Mouse (Mus musculus): ENCODE data around the gene Klhdc7a. TPM values are rescaled to one million over a fixed set of nuclear protein-coding genes. Genes with fewer than 3 reads are reported as not detected.

The Klhdc7a gene
- polyA plus RNA-seq, 1 experiment from 2014 or later: 0.98 TPM

DNA sequence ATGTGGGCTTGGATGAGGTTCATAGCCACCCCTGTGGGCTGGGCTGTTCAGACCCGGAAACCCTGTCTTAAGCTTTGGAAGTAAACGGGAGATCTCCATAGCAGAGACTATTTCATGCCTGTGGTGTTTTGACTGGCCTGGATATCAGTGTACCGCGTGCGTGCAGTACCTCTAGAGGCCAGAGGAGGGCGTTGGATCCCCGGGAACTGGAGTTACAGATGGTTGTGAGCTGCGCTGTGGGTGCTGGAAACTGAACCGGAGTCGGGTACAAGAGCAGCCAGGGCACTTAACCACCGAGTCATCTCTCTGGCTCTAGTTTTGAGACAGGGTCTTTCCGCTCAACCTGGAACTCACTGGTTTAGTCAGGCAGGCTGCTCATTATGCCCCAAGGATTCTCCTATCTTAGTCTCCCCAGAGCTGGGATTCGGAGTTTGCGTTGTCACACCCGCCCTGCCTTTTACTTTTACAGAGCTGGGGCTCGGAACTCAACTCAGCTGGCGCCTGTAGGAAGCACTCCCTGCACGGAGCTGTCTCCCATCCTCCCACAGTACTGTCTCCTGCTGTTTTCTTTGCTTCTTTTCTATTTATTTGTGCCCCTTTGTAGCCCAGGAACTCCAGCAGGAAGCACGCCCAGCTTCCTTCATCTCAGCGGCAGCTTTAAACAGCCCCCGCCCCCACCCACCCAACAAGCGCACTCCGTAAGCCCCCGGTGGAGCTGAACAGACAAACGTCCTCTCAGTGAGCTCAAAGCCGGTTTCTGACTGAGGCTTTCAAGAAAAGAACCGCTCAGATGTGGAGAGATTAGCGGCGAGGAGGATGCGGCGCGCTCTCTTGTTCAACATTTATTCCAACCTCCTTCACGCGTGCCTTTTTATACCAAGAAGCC lies 42.3 kb downstream of the Klhdc7a start:
- Histone ChIP-seq H3K9me3 (replicated peaks; ENCODE audit: control insufficient read depth, low read length) (no peaks in the 10 kb centered on the region; the same call in 1 of the 2 replicates), H3K27me3 (ENCODE audit: control insufficient read depth, insufficient read depth, low read length) (peaks cover 16% of the 10 kb centered on the region), H3K4me2 (ENCODE audit: low read depth, low read length) (peak overlapping the region; percentile 45), H3K36me3 (ENCODE audit: control insufficient read depth, insufficient read depth, low read length) (no peaks in the 10 kb centered on the region), H3K27ac (ENCODE audit: low read length) (no peak overlapping the region), H3K9ac (ENCODE audit: low read length) (no peak overlapping the region), H3K4me3 (replicated peaks; ENCODE audit: low read length) (peak overlapping the region; percentile 14), H3K4me1 (ENCODE audit: control insufficient read depth, insufficient read depth, low read length) (peaks cover 9% of the 10 kb centered on the region; the same call in 1 of the 2 replicates)
- WGBS: 15% methylated on average over 34 of the region's 34 CpGs
- no peak for ATAC-seq (ENCODE audit: insufficient read depth, low FRiP score)

DNA sequence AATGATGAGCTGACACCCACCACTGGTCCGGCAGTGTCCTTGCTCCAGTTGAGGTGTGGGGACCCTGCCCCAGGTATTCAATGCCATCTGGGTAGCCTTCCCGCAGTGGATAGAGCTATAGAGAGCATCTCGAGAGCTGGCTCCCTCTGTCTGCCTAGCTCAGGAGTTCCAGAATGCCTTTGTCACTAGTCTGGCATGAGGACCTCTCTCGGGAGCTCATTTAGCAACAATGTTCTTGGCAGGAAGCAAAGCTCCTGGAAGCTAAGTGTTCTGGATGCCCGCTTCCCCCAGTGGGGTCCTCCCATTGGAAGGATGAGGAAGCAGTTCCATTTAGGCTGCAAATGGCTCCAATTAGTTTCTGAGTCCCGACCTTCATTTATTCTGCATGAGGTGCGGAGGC lies 51.1 kb downstream of the Klhdc7a start:
- no peaks in the 10 kb centered on the region for H3K27me3 ChIP-seq (ENCODE audit: control insufficient read depth, insufficient read depth, low read length)

More for the DNA sequence above, 51.1 kb downstream of the Klhdc7a start:
- H3K9me3 ChIP-seq (replicated peaks; ENCODE audit: control insufficient read depth, low read length): no peaks in the 10 kb centered on the region
- H3K27ac ChIP-seq (ENCODE audit: low read length): no peak overlapping the region
- H3K9ac ChIP-seq (ENCODE audit: low read length): no peak overlapping the region
- H3K4me2 ChIP-seq (ENCODE audit: low read depth, low read length): no peak overlapping the region
- WGBS: 76% methylated on average over 7 of the region's 7 CpGs
- no peaks in the 10 kb centered on the region for H3K36me3 ChIP-seq (ENCODE audit: control insufficient read depth, insufficient read depth, low read length)
- no peak overlapping the region for H3K4me3 ChIP-seq (replicated peaks; ENCODE audit: low read length)
- no peak for ATAC-seq (ENCODE audit: insufficient read depth, low FRiP score)
- no peaks in the 10 kb centered on the region for H3K4me1 ChIP-seq (ENCODE audit: control insufficient read depth, insufficient read depth, low read length)

MicroRNA genes within 50 kb of the gene (microRNA counts, 519-probe panel; counts per million panel counts)
- 1,969 counts per million, percentile 38 among the panel's probes with 10 or more counts for microRNA mmu-miR-2139

Small RNA genes lying within 50 kb of the gene (microRNA-seq; reads per million reads assigned to microRNA genes)
- not detected for gene Mir2139

Other genes with a start within 250 kb of the Klhdc7a start
- gene Pax7, start 134.5 kb downstream of the Klhdc7a start, polyA plus RNA-seq (2015; fragmentation: Nextera tagmentation; extraction: Ambion mirVana): 0.08 TPM in 1 of 2 replicates, not detected in the other